Mouse (Mus musculus) retina, adult 2 months (tissue): ENCODE data around the gene Actc1.

Experiments used
- DNase-seq: peaks from one replicate; pipeline ENCODE4 v3.0.0-alpha.2; 2012; ENCODE audit warnings: low read depth, low spot score

The Actc1 gene

GRCm38 (mm10) chr2:114052696-114053598, at the start of gene Actc1:
Gene Actc1, minus strand, starts transcription at chr2:114053548.
- DNase-seq = no peak

DNA sequence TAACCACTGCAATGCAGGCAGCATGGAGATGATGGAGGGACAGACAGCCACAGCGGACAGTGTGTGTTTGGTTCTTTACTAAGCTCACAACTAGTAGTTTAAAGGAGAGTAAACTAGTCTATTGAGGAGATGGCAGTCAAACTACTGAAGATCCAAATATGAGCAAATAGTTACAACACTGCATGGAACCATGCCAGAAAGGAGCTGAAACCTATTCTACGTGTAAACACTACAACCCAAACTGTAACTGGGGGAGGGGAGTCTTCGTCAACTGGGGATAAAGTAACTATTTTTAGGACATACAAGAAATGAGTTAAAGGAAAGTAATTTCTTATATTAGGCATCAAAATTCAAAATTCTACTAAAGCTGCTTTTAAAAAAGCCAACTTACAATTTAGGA, 49.1 kb upstream of the Actc1 start:
- no peak for DNase-seq

DNA sequence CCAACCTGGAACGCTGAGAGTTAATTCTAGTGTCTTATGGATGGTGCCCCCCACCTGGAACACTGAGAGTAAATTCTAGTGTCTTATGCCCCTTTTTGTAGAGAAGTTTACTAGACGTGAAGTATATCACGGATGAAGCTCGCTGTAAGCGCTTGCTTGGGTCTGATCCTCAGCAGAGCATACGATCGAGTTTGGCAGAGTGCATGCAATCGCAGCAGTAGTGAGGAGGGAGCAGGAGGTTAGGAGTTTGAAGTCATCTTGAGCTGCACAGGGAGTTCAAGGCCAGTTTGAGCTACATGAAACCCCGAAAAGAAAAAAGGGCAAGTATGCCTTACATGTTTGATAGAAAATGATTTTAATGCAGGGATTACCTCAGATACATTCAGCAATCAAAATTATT, 47.5 kb upstream of the Actc1 start:
- no peak for DNase-seq

DNA sequence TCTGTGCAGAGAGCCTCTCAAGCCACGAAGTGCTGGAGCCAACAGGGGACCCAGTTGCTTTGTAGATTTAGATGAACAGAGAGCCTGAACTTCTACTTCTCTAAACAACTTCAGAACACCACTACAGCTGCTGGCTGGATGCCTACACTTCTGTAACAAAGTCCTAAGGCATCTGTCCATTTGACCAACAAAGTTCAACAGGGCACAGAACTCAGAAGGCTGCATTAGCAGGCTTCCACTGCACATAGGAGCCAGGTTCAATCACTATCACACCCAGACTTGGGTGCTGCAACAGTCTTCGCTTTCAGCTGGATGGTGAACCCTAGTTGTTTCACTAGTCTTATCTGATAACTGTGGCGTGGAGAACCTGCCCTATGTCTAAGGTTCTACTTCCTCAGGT, 46.5 kb upstream of the Actc1 start:
- DNase-seq = no peak

DNA sequence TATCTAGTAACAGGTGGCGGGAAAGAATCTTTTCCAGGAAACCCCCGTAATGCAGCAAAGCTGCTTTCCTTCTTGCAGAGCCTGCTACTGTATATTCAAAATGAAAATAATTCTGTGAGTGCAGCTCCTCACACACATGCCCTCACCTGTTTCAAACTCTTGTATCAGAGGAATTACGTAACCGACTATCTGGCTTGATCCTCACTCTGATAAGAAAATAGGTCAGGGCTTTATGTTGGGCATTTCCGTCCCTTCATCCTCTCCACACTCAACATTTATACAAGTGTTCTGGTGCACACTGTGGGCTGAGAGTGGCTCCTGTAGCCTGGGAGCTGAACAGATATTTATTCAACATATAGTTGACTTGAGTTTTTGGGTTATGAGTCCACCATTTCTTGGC, 45.8 kb upstream of the Actc1 start:
- DNase-seq = no peak

- no peak for DNase-seq
Observed at GRCm38 (mm10) chr2:114097627-114098026, 44.3 kb upstream of the Actc1 start.

GRCm38 (mm10) chr2:114096570-114096969, 43.2 kb upstream of the Actc1 start:
- DNase-seq = no peak

DNA sequence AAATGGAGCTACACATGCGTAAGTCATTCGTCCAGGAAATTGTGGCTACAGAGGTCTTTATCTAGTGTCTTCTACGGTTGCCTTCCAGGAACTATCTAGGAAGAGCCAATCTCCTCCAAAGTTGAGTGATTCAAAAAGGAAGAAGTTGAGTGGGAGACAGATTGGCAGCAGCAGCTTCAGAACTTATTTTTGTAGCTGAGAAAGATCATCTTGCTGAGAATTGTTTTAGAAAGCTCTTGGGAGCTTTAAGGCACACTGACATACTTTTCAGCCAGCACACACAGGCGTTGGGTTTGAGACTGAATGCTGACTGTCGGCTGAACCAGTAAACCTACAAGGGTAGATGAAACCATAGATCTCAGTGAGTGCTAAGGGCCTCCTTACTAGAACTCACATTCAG, 42.0 kb upstream of the Actc1 start:
- DNase-seq = no peak

- DNase-seq = no peak
Observed at GRCm38 (mm10) chr2:114094696-114095095, 41.3 kb upstream of the Actc1 start.

GRCm38 (mm10) chr2:114093577-114093976, 40.2 kb upstream of the Actc1 start:
- DNase-seq = no peak

DNA sequence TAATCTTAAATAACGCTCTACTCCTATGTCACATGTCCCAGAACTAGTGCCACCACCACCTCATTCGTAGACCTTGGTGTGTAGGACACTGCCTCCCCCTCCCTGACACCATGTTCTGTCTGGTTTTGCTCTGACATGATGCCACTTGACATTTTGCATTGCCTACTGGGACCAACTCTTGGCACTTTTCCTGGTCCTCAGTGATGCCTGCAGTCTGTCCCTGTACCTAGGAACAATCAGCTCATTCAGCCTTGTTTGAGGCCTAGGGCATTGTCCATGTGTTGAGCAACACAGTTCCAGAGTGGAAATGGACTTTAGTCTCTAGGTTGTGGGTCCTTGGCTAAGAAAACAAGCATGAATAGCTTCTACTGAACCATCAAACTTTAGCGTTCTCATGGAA, 36.5 kb upstream of the Actc1 start:
- no peak for DNase-seq

DNA sequence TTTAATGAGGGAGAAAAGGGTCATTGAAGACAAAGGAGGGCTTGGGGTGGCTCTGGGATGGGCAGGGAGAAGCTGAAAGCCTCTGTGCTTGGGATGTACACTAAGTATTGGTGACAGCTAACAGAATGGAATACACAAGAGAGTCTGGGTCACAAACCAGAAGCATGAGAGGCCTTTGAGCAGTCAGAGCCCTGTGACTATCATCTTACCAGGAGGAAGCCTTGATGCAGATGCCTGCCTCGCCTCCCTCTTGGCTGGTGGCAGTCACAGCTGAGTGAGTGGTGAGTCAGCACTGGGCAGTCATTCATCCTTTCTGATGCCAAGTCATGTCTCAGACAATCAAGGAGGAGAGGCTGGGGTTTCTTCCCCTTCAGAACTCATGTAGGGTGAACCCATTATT, 33.9 kb upstream of the Actc1 start:
- DNase-seq = no peak

DNA sequence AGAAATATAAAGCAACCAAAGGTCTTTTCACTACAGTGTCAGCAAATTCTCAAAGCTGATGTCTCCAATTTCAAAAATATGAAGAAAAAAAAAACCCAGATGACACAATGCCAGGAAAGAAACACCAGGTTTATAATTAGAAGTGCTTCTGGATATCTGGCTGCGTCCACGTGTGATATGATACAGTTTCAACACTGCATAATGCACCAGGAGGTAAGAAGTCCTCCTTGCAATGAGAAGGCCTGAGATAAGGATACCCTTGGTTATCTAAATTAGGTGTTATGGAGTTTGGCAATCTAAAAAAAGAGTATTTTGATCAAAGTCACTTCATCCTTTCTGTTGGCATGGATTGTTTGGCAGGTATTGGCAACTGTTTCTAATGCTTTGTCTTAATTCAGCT, 18.5 kb upstream of the Actc1 start:
- DNase-seq = no peak

DNA sequence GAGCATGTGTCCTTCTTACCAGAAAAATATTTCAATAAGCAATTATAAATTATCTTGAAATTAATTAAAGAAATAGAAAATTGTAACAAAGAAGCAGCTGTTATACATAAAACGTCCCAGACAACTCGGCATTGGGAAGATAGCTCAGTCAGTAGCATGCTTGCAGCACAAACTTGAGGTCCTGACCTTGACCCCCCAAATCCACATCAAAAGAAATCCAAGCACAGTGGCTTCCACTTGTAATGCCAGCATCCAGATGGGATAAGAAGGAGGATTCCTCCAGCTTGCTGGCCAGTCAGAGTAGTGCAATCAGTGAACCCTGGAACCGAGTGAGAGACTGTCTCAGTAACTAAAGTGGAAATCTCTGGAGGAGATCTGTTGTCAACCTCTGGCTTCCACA, 12.9 kb upstream of the Actc1 start:
- no peak for DNase-seq

- DNase-seq = no peak
Observed at GRCm38 (mm10) chr2:114064004-114064403, 10.7 kb upstream of the Actc1 start.

GRCm38 (mm10) chr2:114060071-114060591, 6.8 kb upstream of the Actc1 start:
- DNase-seq = no peak

DNA sequence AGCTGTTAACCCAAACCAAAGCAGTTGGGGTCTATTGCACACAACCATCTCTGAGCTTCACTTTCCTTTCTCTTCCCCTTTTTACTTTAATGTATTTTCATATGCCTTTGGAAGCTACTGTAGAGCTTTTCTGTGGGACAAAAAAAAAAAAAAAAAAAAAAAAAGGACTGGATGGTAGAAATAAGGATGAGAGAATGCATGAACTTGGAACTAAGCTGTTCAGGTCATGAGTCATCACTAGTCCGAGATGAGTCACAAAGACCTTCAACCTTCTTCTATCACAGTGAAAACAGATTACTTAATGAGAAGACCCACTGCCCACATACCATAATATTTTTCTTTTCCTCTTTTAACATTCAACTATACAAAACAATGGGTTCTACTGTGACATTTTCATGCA, 6.3 kb upstream of the Actc1 start:
- DNase-seq = no peak

GRCm38 (mm10) chr2:114058226-114058796, 5.0 kb upstream of the Actc1 start:
- DNase-seq = no peak

DNA sequence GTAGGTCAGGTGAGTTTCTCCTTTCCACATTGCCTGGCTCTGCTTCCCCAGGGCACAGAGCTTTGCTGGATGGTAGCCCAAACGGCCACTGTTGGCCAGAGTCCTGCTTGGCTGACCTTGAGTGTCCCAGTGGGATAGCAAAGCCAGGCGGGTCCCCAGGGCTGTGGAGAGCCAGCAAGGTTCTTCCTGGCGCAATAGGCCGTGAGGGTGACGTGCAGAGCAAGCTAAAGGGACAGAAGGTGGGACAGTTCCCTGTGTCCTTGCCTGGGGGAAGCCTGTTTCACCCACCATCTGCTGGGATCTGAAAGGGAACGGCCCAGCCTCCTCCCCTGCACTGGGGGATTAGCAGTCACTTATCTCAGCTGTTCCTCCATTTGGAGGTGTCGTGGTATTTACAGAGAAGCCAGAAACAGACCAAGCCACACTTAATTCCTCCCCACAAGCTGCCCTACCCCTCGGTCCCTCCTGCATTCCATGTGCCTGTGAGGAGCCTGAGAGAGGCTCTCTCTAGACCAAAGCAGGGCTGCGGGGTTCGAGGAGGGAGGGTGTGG, 4.0 kb upstream of the Actc1 start:
- DNase-seq = peak; percentile 67

DNA sequence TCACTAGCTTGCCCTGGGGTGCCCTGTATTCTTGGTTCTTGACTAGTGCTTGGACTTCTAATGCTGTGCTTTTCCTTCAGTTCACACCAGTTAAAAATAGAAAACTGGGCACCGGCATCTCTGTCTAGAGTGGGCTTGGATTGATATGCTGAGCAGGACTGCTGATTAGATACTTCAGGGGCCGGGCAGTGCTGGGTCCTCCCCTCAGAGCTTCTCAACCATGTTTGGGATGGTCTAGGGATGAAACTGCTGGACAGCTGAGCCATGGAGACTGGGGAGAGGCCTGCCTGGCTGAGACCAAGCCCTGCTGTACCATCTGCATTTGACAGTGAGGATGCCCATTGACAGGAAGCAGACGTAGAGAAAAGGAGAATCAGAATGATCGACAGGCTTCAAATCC, 781 bp upstream of the Actc1 start:
- DNase-seq = no peak

GRCm38 (mm10) chr2:114051871-114052241, 1.5 kb downstream of the Actc1 start:
- no peak for DNase-seq

- DNase-seq = no peak
Observed at GRCm38 (mm10) chr2:114051111-114051870, 2.1 kb downstream of the Actc1 start.
